Mouse (Mus musculus) lung, adult 2 months (tissue): ENCODE measurements around the gene Fam78a.

ENCODE experiments used
- CTCF ChIP-seq: fragments of 200-500 bp; IDR thresholded peaks from 2 replicates; pipeline ENCODE4 v1.5.1; 2011; ENCODE audit warnings: mild to moderate bottlenecking, low read length, control low read depth; ENCODE audit not compliant: insufficient read depth
- POLR2A ChIP-seq: fragments of 200-500 bp; IDR thresholded peaks from 2 replicates; pipeline ENCODE4 v1.6.1; 2011; ENCODE audit warnings: low read depth, mild to moderate bottlenecking, control low read depth, low read length, borderline replicate concordance; ENCODE audit errors: extremely low read depth

DNA sequence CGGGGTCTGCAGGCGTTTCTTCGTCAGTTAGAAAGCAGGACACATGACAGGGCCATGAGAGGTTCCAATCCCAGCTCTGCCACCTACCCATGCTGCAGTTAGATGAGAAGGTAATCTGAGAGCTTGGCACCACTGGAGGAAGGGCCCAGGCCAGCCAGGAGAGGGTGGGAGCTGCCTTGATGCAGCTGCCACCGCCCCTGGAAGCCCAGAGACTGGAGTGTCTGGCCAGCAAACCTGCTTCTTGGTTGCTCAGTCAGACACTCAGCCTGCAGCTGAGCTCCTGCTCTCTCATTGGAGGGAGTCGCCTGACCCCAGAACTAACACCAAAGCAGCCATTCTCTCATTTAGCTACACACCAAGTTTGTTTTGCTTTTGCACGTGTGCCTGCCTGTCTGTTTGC, 39.3 kb downstream of the Fam78a start:
- TF ChIP-seq CTCF: no peak
- no peak for TF ChIP-seq POLR2A
